Mouse (Mus musculus) testis, postnatal 10 days (tissue): ENCODE data around the gene Wfdc2.
"Not testable (repeated sequence)": the region's sequence is repeated elsewhere in the genome, so short reads cannot be mapped to it uniquely, and the experiment has no call there.

ENCODE experiments used
- DNase-seq: peaks from one replicate; pipeline ENCODE4 v3.0.0; 2021; ENCODE audit warnings: low spot score

The Wfdc2 gene

DNA sequence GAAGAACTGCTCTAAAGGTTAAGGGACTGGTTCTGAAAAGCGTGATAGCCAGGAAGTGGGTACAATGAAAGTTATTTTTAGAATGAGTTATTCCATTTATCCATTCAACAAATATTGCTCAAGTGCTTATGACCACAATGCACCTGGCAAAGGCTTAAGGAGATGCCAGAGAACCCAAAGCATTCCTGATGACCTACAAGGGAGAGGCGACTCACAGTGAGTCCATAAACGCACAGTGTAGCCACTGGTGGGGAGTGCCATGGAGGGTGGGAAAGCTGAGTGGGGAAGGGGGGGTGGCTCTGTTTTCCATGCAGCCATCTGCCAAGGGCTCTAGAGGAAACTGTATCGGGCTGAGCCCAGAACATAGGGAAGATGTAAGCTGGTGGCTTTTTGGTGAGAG, 12.9 kb upstream of the Wfdc2 start:
- DNase-seq: no peak

DNA sequence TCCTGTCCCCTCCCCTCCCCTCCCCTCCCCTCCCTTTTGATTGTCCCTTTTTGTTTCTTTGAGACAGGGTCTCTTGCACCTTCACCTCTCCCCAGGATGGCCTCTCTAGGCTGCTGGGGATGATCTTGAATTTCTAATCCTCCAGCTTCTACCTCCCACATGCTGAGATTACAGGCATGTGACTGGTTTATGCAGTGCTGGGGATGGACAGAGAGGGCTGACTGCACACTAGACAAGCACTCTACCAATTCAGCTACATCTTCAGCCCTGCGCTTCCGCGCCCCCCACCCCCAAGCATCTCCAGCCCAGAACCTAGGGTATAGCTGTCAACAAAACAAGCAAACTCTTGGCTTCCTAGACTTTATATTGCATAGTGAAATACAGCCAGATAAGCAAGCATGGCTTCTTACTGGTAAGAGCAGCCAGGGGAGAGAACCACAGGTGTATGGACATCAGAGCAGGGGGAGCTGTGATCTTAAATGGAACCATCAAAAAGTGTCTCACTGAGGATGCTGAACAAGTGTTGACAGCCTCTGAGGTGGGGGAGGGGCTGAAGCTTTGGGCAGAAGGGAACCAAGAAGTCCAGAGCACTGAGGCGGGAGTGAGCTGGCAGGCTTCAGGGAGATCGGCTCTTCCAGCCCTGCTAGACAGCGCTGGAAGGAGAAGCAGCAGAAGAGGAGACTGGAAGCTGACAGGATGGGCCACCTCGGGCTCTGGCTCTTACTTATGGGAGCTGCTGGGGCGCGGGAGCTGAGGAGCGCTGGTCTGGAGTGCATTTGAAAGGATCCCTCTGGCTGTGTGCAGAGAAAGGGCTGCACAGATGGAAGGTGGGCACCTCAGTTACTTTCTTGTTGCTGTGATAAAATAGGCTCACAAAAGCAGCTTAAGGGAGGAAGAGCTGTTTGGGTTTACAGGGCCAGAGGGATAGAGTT, 12.0 kb upstream of the Wfdc2 start:
- no peak for DNase-seq

DNA sequence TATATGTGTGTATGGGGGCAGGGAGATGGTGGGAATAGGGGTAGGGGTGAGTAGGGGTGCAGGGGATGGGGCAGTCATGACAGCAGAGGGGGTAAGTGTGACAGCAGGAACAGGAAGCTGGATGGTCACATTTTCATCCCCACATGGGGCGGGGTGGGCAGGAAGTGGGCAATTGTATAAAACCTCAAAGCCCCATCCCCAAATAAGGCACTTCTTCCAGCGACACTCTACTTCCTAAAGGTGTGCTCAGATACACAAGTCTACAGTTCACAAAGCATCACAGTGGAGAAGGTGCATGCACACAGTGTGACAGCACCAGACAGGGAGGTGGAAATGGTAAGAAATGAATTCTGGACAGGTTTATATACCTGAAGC, 11.3 kb upstream of the Wfdc2 start:
- DNase-seq: no peak

- DNase-seq: no peak
Measured at GRCm38 (mm10) chr2:164551502-164551901, 10.7 kb upstream of the Wfdc2 start.

DNA sequence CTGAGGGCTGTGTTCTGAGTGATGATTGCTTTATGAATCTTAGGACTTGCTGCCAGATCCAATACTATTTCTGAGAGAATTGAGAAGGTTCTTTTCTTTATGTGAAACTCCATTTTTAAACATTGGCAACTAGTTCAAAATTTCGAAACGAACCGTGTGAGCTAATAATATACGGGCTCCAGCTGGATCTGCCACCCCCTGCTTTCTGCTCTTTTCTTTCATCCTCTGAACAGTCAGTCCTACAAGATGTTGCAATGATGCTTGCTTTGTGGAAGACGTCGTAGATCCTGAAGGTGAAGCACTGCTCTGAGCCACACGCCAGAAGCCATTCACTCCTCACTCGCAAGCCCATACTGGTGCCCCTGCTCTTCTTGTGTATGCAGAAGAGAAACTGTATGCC, 3.8 kb upstream of the Wfdc2 start:
- DNase-seq: no peak

- DNase-seq: no peak
Measured at GRCm38 (mm10) chr2:164558991-164559645, 3.1 kb upstream of the Wfdc2 start.

DNA sequence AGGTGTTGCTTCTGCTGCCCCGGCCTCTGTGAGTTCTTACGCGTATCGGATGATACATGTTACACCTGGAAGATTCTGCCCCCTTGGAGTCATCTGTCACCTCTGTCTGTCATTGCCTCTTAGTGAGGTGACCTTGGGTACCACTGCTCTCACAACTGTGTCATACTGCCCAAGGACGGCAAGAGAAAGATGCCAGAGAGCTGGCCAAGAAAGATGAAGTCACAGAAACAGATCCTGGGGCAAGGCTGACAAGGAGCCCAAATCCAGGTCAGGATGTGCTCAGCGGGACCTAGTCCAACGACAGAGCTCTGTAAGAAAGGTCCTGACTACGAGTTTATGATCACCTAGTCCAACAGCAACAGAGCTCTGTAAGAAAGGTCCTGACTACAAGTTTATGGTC, 2.1 kb upstream of the Wfdc2 start:
- no peak for DNase-seq

DNA sequence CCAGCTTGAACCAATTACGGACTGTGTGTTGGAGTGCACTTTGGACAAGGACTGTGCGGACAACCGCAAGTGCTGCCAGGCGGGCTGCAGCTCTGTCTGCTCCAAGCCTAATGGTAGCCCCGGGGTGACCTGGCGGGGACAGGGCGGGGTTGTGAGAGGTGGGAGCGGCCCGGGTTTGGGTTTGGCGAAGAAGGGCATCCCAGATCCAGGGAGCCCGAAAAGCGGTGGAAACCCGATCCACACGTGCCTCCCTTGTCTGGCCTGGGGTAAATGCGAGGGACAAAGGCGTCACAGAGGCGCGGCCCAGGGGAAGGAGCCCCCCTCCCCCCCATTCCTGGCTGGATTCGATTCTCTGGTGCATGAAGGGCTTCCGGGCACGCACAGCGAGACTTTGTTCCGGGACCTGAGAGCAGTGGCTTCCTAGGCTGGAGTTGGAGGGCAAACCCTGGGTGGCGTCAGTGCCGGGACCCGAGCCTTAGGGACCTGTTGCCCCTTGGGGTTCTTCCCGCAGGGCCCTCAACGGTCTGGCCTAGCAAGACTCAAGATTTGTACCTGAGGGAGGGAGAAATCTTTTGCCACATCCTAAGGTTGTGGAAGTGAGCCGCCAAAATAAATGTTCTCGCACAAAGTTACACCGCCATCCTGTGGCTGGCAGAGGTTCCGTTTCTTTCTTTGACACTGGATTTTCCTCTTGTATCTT, 1.3 kb downstream of the Wfdc2 start:
- peak; percentile 66 for DNase-seq

GRCm38 (mm10) chr2:164564346-164564745, 2.1 kb downstream of the Wfdc2 start:
- no peak for DNase-seq

DNA sequence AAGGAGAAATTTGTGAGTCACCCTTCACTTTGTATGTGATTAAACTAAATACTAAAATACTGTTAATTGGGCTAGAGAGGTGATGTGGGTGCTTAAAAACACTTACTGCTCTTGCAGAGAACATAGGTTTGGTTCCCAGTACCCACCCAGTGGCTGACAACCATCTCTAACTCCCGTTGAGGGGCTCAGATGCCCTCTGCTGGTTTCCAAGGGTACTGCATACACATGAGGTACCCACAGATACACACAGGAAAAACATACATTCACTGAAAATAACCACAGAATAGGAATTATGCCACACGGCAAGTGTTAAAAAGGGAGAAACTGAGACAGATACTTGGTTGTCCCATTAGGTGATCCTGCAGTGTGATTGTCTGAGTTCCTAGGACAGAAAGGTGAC, 4.8 kb downstream of the Wfdc2 start:
- no peak for DNase-seq

DNA sequence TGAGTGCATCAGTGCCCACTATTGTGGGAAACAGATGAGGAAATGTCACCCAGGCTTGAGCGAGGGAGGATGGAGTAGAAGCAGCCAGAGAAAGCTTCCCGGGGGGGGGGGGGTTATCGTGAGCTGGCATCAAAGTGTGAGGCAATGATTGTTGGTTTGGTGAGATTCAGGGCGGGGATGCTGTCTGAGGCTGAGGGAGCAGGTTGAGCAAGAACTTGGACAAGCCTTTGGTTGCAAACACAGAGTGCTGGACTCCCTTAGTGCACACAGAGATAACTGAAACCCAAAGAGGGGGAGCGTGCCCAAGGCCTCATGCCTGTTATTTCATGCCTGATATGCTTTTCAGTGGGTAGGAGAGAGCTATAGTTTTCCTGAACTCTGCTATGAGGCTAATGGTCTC, 5.2 kb downstream of the Wfdc2 start:
- no peak for DNase-seq

GRCm38 (mm10) chr2:164573359-164573758, 11.1 kb downstream of the Wfdc2 start, which contains the start of gene Spint3:
Gene Spint3, minus strand, starts transcription at chr2:164573459.
- DNase-seq: not testable (repeated sequence)

- peak; percentile 82 for DNase-seq
Measured at GRCm38 (mm10) chr2:164585025-164585725, 23.0 kb downstream of the Wfdc2 start, which contains the start of gene Wfdc6a. Gene Wfdc6a, minus strand, starts transcription at chr2:164585447.

- no peak for DNase-seq
Measured at GRCm38 (mm10) chr2:164592014-164592413, 29.8 kb downstream of the Wfdc2 start.

DNA sequence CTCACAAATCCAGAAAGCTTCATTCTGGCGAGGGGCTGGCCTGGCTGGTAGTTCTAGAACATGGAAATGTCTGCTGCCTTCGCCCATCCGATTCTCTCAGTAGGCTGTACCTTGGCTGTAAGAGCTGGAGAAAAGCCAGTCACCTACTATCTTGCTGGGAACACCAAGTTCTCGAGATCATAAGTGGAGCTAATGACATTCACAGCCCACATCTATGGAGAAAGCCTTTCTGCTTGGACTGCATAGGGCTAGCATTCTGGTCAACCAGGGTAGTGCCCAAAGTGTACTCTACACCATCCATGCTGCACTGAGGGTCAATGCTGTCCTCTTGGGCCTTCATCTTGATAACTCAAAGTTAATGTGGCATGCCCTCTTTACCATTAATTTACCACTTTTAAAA, 31.3 kb downstream of the Wfdc2 start, which contains the start of gene Eppin:
TSS of gene Eppin (minus strand) at position 101 of the 400 bp plus-strand sequence.
- DNase-seq: no peak

- DNase-seq: no peak
Measured at GRCm38 (mm10) chr2:164600179-164600578, 38.0 kb downstream of the Wfdc2 start.

DNA sequence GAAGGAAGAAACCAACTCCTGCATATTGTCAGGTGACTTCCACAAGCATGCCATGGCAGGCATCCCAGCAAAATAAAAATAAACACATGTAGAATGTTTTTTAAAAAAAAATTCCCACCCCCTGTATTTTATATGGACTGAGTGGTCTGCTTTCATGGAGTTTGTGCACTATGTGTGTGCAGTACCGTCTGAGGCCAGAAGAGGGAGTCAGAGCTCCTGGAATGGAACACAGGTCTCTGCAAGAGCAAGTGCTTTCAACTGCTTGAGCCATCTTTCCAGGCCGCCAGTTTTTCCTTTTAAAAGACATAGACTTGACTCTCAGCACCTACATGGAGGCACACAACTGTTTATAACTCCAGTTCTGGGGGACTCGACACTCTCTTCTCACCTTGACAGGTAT, 41.3 kb downstream of the Wfdc2 start:
- no peak for DNase-seq

GRCm38 (mm10) chr2:164604411-164604810, 42.2 kb downstream of the Wfdc2 start:
- no peak for DNase-seq

DNA sequence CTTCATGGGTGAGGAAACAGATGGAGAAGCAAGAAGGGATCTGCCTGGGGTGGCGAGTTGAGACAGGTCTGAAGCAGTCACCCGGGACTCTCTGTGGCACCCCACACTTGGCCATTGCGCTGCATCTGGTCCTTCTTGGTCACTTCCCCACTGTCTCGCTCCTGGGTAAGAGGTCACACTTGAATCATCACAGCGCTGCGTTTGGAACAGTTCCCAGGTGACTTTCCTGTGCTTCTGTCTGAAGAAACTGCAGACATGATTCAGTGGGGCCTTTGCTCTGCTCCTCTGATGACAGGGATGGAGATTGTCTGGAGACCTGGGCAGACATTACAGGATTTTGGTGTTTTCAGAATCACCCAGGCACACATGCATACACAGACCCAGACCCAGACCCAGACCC, 46.6 kb downstream of the Wfdc2 start:
- DNase-seq: no peak

GRCm38 (mm10) chr2:164613471-164613870, 51.3 kb downstream of the Wfdc2 start, which contains the start of the genes Wfdc6b and Wfdc8:
Gene Wfdc6b, plus strand, starts transcription at chr2:164613522.
Gene Wfdc8, minus strand, starts transcription at chr2:164613626.
- DNase-seq: peak; percentile 94

DNA sequence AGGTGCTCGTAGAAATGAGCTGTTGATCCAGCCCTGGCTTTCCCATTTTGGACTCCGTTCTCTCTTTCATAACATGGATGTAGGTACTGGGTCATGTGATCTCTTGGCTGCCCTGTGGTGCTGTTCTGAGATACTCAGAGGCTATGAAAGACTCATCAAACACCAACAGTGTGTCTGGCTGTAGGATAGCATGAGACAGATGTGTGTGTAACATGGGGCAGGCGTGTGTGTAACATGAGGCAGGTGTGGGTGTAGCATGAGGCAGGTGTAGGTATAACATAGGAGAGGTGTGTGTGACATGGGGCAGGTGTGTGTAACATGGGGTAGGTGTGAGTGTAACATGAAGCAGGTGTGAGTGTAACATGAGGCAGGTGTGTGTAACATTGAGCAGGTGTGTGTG, 53.2 kb downstream of the Wfdc2 start:
- DNase-seq: no peak
